Mouse (Mus musculus) heart, embryonic 11.5 days (tissue): ENCODE results near the gene Ephb1. TPM values are rescaled to one million over a fixed set of nuclear protein-coding genes. Genes with fewer than 3 reads are reported as not detected.

ENCODE experiments used
- ATAC-seq: fragments of 200-750 bp; cut with Nextera tagmentation; replicated peaks from 2 replicates; pipeline ENCODE4 v1.8.0; 2017; ENCODE audit warnings: moderate library complexity; ENCODE audit not compliant: insufficient number of reproducible peaks, low FRiP score, low TSS enrichment
- H3K27ac ChIP-seq: fragments of 300-500 bp; sonication (generic); 2 replicates; pipeline ENCODE4 v1.5.1; 2014; ENCODE audit warnings: mild to moderate bottlenecking, low read depth, low read length
- H3K27me3 ChIP-seq: fragments of 300-500 bp; sonication (generic); 2 replicates; pipeline ENCODE4 v1.6.1; 2014; ENCODE audit warnings: mild to moderate bottlenecking, low read length, mixed read lengths; ENCODE audit not compliant: control insufficient read depth, insufficient read depth
- H3K36me3 ChIP-seq: fragments of 300-500 bp; sonication (generic); 2 replicates; pipeline ENCODE4 v1.6.1; 2014; ENCODE audit warnings: mild to moderate bottlenecking, low read length, moderate library complexity, mixed read lengths; ENCODE audit not compliant: control insufficient read depth, insufficient read depth
- H3K4me1 ChIP-seq: fragments of 300-500 bp; sonication (generic); 2 replicates; pipeline ENCODE4 v1.6.1; 2014; ENCODE audit warnings: low read length; ENCODE audit not compliant: control insufficient read depth, insufficient read depth
- H3K4me2 ChIP-seq: fragments of 300-500 bp; sonication (generic); 2 replicates; pipeline ENCODE4 v1.6.1; 2014; ENCODE audit warnings: mild to moderate bottlenecking, moderate library complexity
- H3K4me3 ChIP-seq: fragments of 300-500 bp; sonication (generic); 2 replicates; pipeline ENCODE4 v1.5.1; 2014; ENCODE audit warnings: low read depth, low read length
- H3K9ac ChIP-seq: fragments of 300-500 bp; sonication (generic); 2 replicates; pipeline ENCODE4 v1.6.1; 2014; ENCODE audit warnings: mild to moderate bottlenecking, low read depth, low read length, moderate library complexity
- H3K9me3 ChIP-seq: fragments of 300-500 bp; sonication (generic); replicated peaks from 2 replicates; pipeline ENCODE4 v1.6.1; 2016; ENCODE audit warnings: low read length; ENCODE audit not compliant: control insufficient read depth
- WGBS: fragments of 180-500 bp; shearing (Covaris S2); extraction: QIAGEN DNeasy Blood & Tissue Kit; methylation state at CpG from one replicate; pipeline ENCODE4 v1.1.7; 2014; ENCODE audit not compliant: insufficient replicate concordance; 5-methylcytosine and 5-hydroxymethylcytosine counted together
- polyA plus RNA-seq: library from polyadenylated mRNA; unstranded; fragments of >200 nt; fragmentation: Nextera tagmentation; extraction: Ambion mirVana; gene quantifications from 2 replicates; pipeline ENCODE4 v1.2.1, GENCODE M21; 2014

The Ephb1 gene
- polyA plus RNA-seq, 1 experiment from 2014 or later, result 0.87 TPM

GRCm38 (mm10) chr9:101911176-101911866 is 443.2 kb downstream of the Ephb1 start:
- Histone ChIP-seq H3K9ac (no peak overlapping the region), H3K4me1 (no peaks in the 10 kb centered on the region), H3K27ac (no peak overlapping the region), H3K4me2 (no peak overlapping the region), H3K4me3 (no peak overlapping the region), H3K36me3 (no peaks in the 10 kb centered on the region), H3K27me3 (no peaks in the 10 kb centered on the region), H3K9me3 (no peaks in the 10 kb centered on the region)
- WGBS, result 67% methylated on average over 9 of the region's 9 CpGs
- ATAC-seq, result no peak

GRCm38 (mm10) chr9:101909491-101909890 is 445.0 kb downstream of the Ephb1 start:
- WGBS, result 75% methylated on average over 4 of the region's 4 CpGs
- ATAC-seq, result no peak
- no peaks in the 10 kb centered on the region for H3K27me3 ChIP-seq
- H3K4me1 ChIP-seq, result no peaks in the 10 kb centered on the region
- no peak overlapping the region for H3K27ac ChIP-seq
- no peaks in the 10 kb centered on the region for H3K9me3 ChIP-seq
- no peak overlapping the region for H3K4me3 ChIP-seq
- H3K4me2 ChIP-seq, result no peak overlapping the region
- H3K9ac ChIP-seq, result no peak overlapping the region
- no peaks in the 10 kb centered on the region for H3K36me3 ChIP-seq

GRCm38 (mm10) chr9:101908849-101909248 is 445.6 kb downstream of the Ephb1 start:
- Histone ChIP-seq H3K4me2 (no peak overlapping the region), H3K9ac (no peak overlapping the region), H3K27me3 (no peaks in the 10 kb centered on the region), H3K9me3 (no peaks in the 10 kb centered on the region), H3K27ac (no peak overlapping the region), H3K4me1 (no peaks in the 10 kb centered on the region), H3K4me3 (no peak overlapping the region), H3K36me3 (no peaks in the 10 kb centered on the region)
- 68% methylated on average over 5 of the region's 5 CpGs for WGBS
- no peak for ATAC-seq

GRCm38 (mm10) chr9:101907747-101908255 is 446.7 kb downstream of the Ephb1 start:
- Histone ChIP-seq H3K9me3 (no peaks in the 10 kb centered on the region), H3K9ac (no peak overlapping the region), H3K4me2 (no peak overlapping the region), H3K36me3 (no peaks in the 10 kb centered on the region), H3K4me3 (no peak overlapping the region), H3K27ac (no peak overlapping the region), H3K27me3 (no peaks in the 10 kb centered on the region), H3K4me1 (no peaks in the 10 kb centered on the region)
- no peak for ATAC-seq
- WGBS, result 54% methylated on average over 6 of the region's 6 CpGs

- 91% methylated on average over 3 of the region's 3 CpGs for WGBS
- no peaks in the 10 kb centered on the region for H3K4me1 ChIP-seq
- ATAC-seq, result no peak
- H3K27me3 ChIP-seq, result no peaks in the 10 kb centered on the region
- H3K9ac ChIP-seq, result no peak overlapping the region
- H3K9me3 ChIP-seq, result no peaks in the 10 kb centered on the region
- no peak overlapping the region for H3K27ac ChIP-seq
- H3K4me3 ChIP-seq, result no peak overlapping the region
- H3K4me2 ChIP-seq, result no peak overlapping the region
- no peaks in the 10 kb centered on the region for H3K36me3 ChIP-seq
Observed at GRCm38 (mm10) chr9:101903406-101903805, 451.1 kb downstream of the Ephb1 start.

- H3K4me1 ChIP-seq, result no peaks in the 10 kb centered on the region
- H3K4me2 ChIP-seq, result no peak overlapping the region
- no peaks in the 10 kb centered on the region for H3K9me3 ChIP-seq
- WGBS, result 91% methylated on average over 1 of the region's 1 CpGs
- no peaks in the 10 kb centered on the region for H3K36me3 ChIP-seq
- H3K9ac ChIP-seq, result no peak overlapping the region
- no peak overlapping the region for H3K27ac ChIP-seq
- no peak overlapping the region for H3K4me3 ChIP-seq
- no peaks in the 10 kb centered on the region for H3K27me3 ChIP-seq
- ATAC-seq, result no peak
Observed at GRCm38 (mm10) chr9:101897851-101898250, 456.6 kb downstream of the Ephb1 start.

GRCm38 (mm10) chr9:101883295-101883694 is 471.2 kb downstream of the Ephb1 start:
- no peak for ATAC-seq
- Histone ChIP-seq H3K9me3 (no peaks in the 10 kb centered on the region), H3K9ac (no peak overlapping the region), H3K4me3 (no peak overlapping the region), H3K36me3 (no peaks in the 10 kb centered on the region), H3K27me3 (no peaks in the 10 kb centered on the region), H3K4me2 (no peak overlapping the region), H3K27ac (no peak overlapping the region), H3K4me1 (no peaks in the 10 kb centered on the region)
- WGBS, result 47% methylated on average over 2 of the region's 2 CpGs

- WGBS, result 67% methylated on average over 11 of the region's 11 CpGs
- Histone ChIP-seq H3K27ac (no peak overlapping the region), H3K9ac (no peak overlapping the region), H3K4me2 (no peak overlapping the region), H3K4me1 (no peaks in the 10 kb centered on the region), H3K36me3 (no peaks in the 10 kb centered on the region), H3K27me3 (no peaks in the 10 kb centered on the region), H3K9me3 (no peaks in the 10 kb centered on the region), H3K4me3 (no peak overlapping the region)
- no peak for ATAC-seq
Observed at GRCm38 (mm10) chr9:101877109-101877987, 477.1 kb downstream of the Ephb1 start.
